Mouse (Mus musculus) E14TG2a.4 (cell line): Measurements from ENCODE around the gene Syt17.

Experiments used
- CTCF ChIP-seq: conservative IDR thresholded peaks from 2 replicates; pipeline ENCODE4 v1.5.1; 2014; ENCODE audit warnings: low read length
- NANOG ChIP-seq: IDR thresholded peaks from 2 replicates; pipeline ENCODE4 v1.6.1; 2014; ENCODE audit warnings: borderline replicate concordance, low read length, mixed read lengths

GRCm38 (mm10) chr7:118462818-118463762 lies 15.1 kb upstream of the Syt17 start:
- TF ChIP-seq CTCF: no peak
- TF ChIP-seq NANOG: no peak
